Mouse (Mus musculus) embryo, embryonic 10.5 days (tissue): ENCODE results near the gene Xrn2.
"Not testable (repeated sequence)": the region's sequence is repeated elsewhere in the genome, so short reads cannot be mapped to it uniquely, and the experiment has no call there.

Experiments
- DNase-seq: peaks from one replicate; pipeline ENCODE4 v3.0.0-alpha.2; 2015; ENCODE audit warnings: low spot score

Xrn2 gene

GRCm38 (mm10) chr2:147012623-147013184, at the start of gene Xrn2:
Gene Xrn2, plus strand, starts transcription at chr2:147012996.
- DNase-seq: peak; percentile 97

GRCm38 (mm10) chr2:146975024-146975423, 37.8 kb upstream of the Xrn2 start:
- DNase-seq: no peak

GRCm38 (mm10) chr2:146975453-146976028, 37.3 kb upstream of the Xrn2 start:
- DNase-seq: no peak

GRCm38 (mm10) chr2:146982786-146983185, 30.0 kb upstream of the Xrn2 start:
- no peak for DNase-seq

GRCm38 (mm10) chr2:146984831-146985230, 28.0 kb upstream of the Xrn2 start:
- no peak for DNase-seq

- DNase-seq: no peak
Observed at GRCm38 (mm10) chr2:146985807-146986206, 27.0 kb upstream of the Xrn2 start.

GRCm38 (mm10) chr2:146986429-146986828, 26.4 kb upstream of the Xrn2 start:
- no peak for DNase-seq

GRCm38 (mm10) chr2:147007265-147007664, 5.5 kb upstream of the Xrn2 start:
- no peak for DNase-seq

- DNase-seq: no peak
Observed at GRCm38 (mm10) chr2:147009084-147009483, 3.7 kb upstream of the Xrn2 start.

- DNase-seq: no peak
Observed at GRCm38 (mm10) chr2:147010141-147010540, 2.7 kb upstream of the Xrn2 start.

GRCm38 (mm10) chr2:147010952-147011351, 1.8 kb upstream of the Xrn2 start:
- no peak for DNase-seq

- DNase-seq: peak; percentile 9
Observed at GRCm38 (mm10) chr2:147011474-147012140, 1.2 kb upstream of the Xrn2 start.

GRCm38 (mm10) chr2:147012141-147012622, 614 bp upstream of the Xrn2 start:
- no peak for DNase-seq

GRCm38 (mm10) chr2:147013194-147013969, 586 bp downstream of the Xrn2 start:
- peak; percentile 93 for DNase-seq

- peak; percentile 38 for DNase-seq
Observed at GRCm38 (mm10) chr2:147014101-147014886, 1.5 kb downstream of the Xrn2 start.

GRCm38 (mm10) chr2:147022041-147022440, 9.2 kb downstream of the Xrn2 start:
- DNase-seq: not testable (repeated sequence)

GRCm38 (mm10) chr2:147023067-147023466, 10.3 kb downstream of the Xrn2 start:
- DNase-seq: no peak

- no peak for DNase-seq
Observed at GRCm38 (mm10) chr2:147023560-147023959, 10.8 kb downstream of the Xrn2 start.

GRCm38 (mm10) chr2:147033065-147033464, 20.3 kb downstream of the Xrn2 start:
- no peak for DNase-seq

- no peak for DNase-seq
Observed at GRCm38 (mm10) chr2:147035864-147036263, 23.1 kb downstream of the Xrn2 start.

- DNase-seq: no peak
Observed at GRCm38 (mm10) chr2:147047051-147047450, 34.3 kb downstream of the Xrn2 start.
